ENCODE assay signal across 20 mouse cellular contexts in genomic region chr6:34505957-34506356, GRCm38 (mm10). TPM values are rescaled to one million over a fixed set of nuclear protein-coding genes. Genes with fewer than 3 reads are reported as not detected.
A peak's percentile ranks its signal among the peaks of the same experiment; 100 is the strongest.
DNase-seq lines count a peak whose midpoint lies in the region; ATAC-seq and TF ChIP-seq lines count a peak whose summit lies in the region.
"Had no signal": no experiment of that assay in that cellular context is flagged by ENCODE, and none has a peak within 500 bp of the region (broad histone marks: within the 10 kb centered on the region; RNA-seq: fewer than 3 reads in every experiment).

No protein-coding gene starts in this region.

- H3K4me3 ChIP-seq in hindbrain, embryonic 15.5 days, result no peak overlapping the region
- H3K4me3 ChIP-seq in hindbrain, embryonic 11.5 days (ENCODE audit: low read depth, low read length), result no peak overlapping the region
- H3K4me3 ChIP-seq in left cerebral cortex, adult 2 months, result no peak overlapping the region; the same call in 1 of the 2 replicates
- H3K4me3 ChIP-seq in midbrain, postnatal 0 days (ENCODE audit: low read depth, low read length), result no peak overlapping the region
- no peak overlapping the region for H3K4me3 ChIP-seq in midbrain, embryonic 16.5 days (ENCODE audit: low read depth, low read length)
- H3K4me3 ChIP-seq in embryonic facial prominence, embryonic 15.5 days (replicated peaks), result no peak overlapping the region
- no peak overlapping the region for H3K4me3 ChIP-seq in heart, embryonic 11.5 days (ENCODE audit: low read depth, low read length)
- H3K4me3 ChIP-seq: erythroblast, embryonic 14.5 days; forebrain, embryonic 12.5 days; gastrocnemius, adult 2 months; heart, embryonic 15.5 days; limb, embryonic 15.5 days; midbrain, embryonic 12.5 days had no signal

- no peak for ATAC-seq in hindbrain, embryonic 15.5 days (ENCODE audit: low FRiP score, low read depth)
- ATAC-seq in hindbrain, embryonic 11.5 days (ENCODE audit: low FRiP score), result no peak
- ATAC-seq in midbrain, postnatal 0 days (ENCODE audit: low FRiP score), result no peak
- ATAC-seq in midbrain, embryonic 16.5 days, result no peak
- peak; percentile 11; the same call in 1 of the 2 replicates for ATAC-seq in embryonic facial prominence, embryonic 15.5 days (ENCODE audit: insufficient number of reproducible peaks, low FRiP score, low TSS enrichment, low read depth)
- ATAC-seq in heart, embryonic 11.5 days (replicated peaks; ENCODE audit: insufficient number of reproducible peaks, low FRiP score, low TSS enrichment), result no peak

- 0 out of 2 replicates have a peak, but pooled peaks cover 3% of the 10 kb centered on the region for H3K4me1 ChIP-seq in hindbrain, embryonic 15.5 days (replicated peaks)
- H3K4me1 ChIP-seq in hindbrain, embryonic 11.5 days (replicated peaks; ENCODE audit: control insufficient read depth, insufficient read depth, low read length), result no peaks in the 10 kb centered on the region
- H3K4me1 ChIP-seq in midbrain, postnatal 0 days (ENCODE audit: insufficient read depth, low read length), result no peaks in the 10 kb centered on the region
- H3K4me1 ChIP-seq in midbrain, embryonic 16.5 days (ENCODE audit: control insufficient read depth, insufficient read depth, low read length), result no peaks in the 10 kb centered on the region; the same call in 1 of the 2 replicates
- H3K4me1 ChIP-seq in embryonic facial prominence, embryonic 15.5 days, result 0 out of 2 replicates have a peak, but pooled peaks cover 4% of the 10 kb centered on the region
- H3K4me1 ChIP-seq in heart, embryonic 11.5 days (ENCODE audit: control insufficient read depth, insufficient read depth, low read length), result no peaks in the 10 kb centered on the region
- H3K4me1 ChIP-seq: forebrain, embryonic 12.5 days; heart, embryonic 15.5 days; limb, embryonic 15.5 days had no signal

- intact Hi-C loops in left cerebral cortex, adult 2 months (cut with DNase I), result no loop called here
- intact Hi-C loops in left cerebral cortex, postnatal 10 days (cut with DNase I), result no loop called here

- WGBS in hindbrain, embryonic 15.5 days, result 76% methylated on average over 11 of the region's 11 CpGs
- WGBS in hindbrain, embryonic 11.5 days, result 81% methylated on average over 11 of the region's 11 CpGs
- WGBS in midbrain, postnatal 0 days, result 65% methylated on average over 11 of the region's 11 CpGs
- WGBS in midbrain, embryonic 16.5 days, result 78% methylated on average over 11 of the region's 11 CpGs
- WGBS in embryonic facial prominence, embryonic 15.5 days, result 61% methylated on average over 11 of the region's 11 CpGs
- WGBS in heart, embryonic 11.5 days (ENCODE audit: insufficient replicate concordance), result 62% methylated on average over 11 of the region's 11 CpGs

- TF ChIP-seq CTCF in left cerebral cortex, adult 2 months (IDR thresholded peaks at IDR 0.05), result no peak
- TF ChIP-seq CTCF in midbrain, postnatal 0 days (IDR thresholded peaks at IDR 0.05), result no peak

- DNase-seq in hindbrain, embryonic 11.5 days (ENCODE audit: low spot score), result no peak
- DNase-seq in left cerebral cortex, adult 2 months (ENCODE audit: extremely low spot score in 1 of 2, low spot score in 2 of 2), result peak in 1 of 2 experiments; percentile 27
- DNase-seq in left cerebral cortex, postnatal 10 days (ENCODE audit: extremely low spot score in 1 of 2, low spot score in 2 of 2), result no peak
- DNase-seq in midbrain, postnatal 0 days (ENCODE audit: low spot score), result peak; percentile 30
- DNase-seq: adrenal gland, postnatal 25 days; cerebellum, adult 11-12 months; cerebellum, postnatal 10 days; gastrocnemius, adult 2 months; heart, postnatal 4 days; kidney, adult 18-20 months had no signal

- H3K27me3 ChIP-seq in hindbrain, embryonic 15.5 days, result no peaks in the 10 kb centered on the region
- H3K27me3 ChIP-seq in hindbrain, embryonic 11.5 days (ENCODE audit: control insufficient read depth, insufficient read depth, low read length), result no peaks in the 10 kb centered on the region
- H3K27me3 ChIP-seq in midbrain, postnatal 0 days (ENCODE audit: insufficient read depth, low read length), result no peaks in the 10 kb centered on the region
- H3K27me3 ChIP-seq in midbrain, embryonic 16.5 days (ENCODE audit: control insufficient read depth, insufficient read depth, low read depth, low read length), result no peaks in the 10 kb centered on the region
- H3K27me3 ChIP-seq in embryonic facial prominence, embryonic 15.5 days, result no peaks in the 10 kb centered on the region
- no peaks in the 10 kb centered on the region for H3K27me3 ChIP-seq in heart, embryonic 11.5 days (ENCODE audit: control insufficient read depth, insufficient read depth, low read length)
- H3K27me3 ChIP-seq: forebrain, embryonic 12.5 days; heart, embryonic 15.5 days; limb, embryonic 15.5 days; midbrain, embryonic 12.5 days had no signal

- H3K4me2 ChIP-seq in hindbrain, embryonic 15.5 days, result no peak overlapping the region
- no peak overlapping the region for H3K4me2 ChIP-seq in hindbrain, embryonic 11.5 days (replicated peaks; ENCODE audit: low read depth, low read length)
- H3K4me2 ChIP-seq in midbrain, postnatal 0 days (ENCODE audit: low read depth, low read length, poor library complexity, severe bottlenecking), result no peak overlapping the region
- H3K4me2 ChIP-seq in midbrain, embryonic 16.5 days (ENCODE audit: low read length), result no peak overlapping the region
- no peak overlapping the region for H3K4me2 ChIP-seq in embryonic facial prominence, embryonic 15.5 days (replicated peaks)
- no peak overlapping the region for H3K4me2 ChIP-seq in heart, embryonic 11.5 days
- H3K4me2 ChIP-seq: forebrain, embryonic 12.5 days; heart, embryonic 15.5 days; limb, embryonic 15.5 days; midbrain, embryonic 12.5 days had no signal

- H3K9ac ChIP-seq in hindbrain, embryonic 15.5 days, result no peak overlapping the region
- no peak overlapping the region for H3K9ac ChIP-seq in hindbrain, embryonic 11.5 days (ENCODE audit: low read depth, low read length)
- no peak overlapping the region for H3K9ac ChIP-seq in midbrain, postnatal 0 days (replicated peaks; ENCODE audit: low read length, poor library complexity, severe bottlenecking)
- H3K9ac ChIP-seq in midbrain, embryonic 16.5 days (ENCODE audit: low read depth, low read length), result no peak overlapping the region
- H3K9ac ChIP-seq in embryonic facial prominence, embryonic 15.5 days, result no peak overlapping the region
- H3K9ac ChIP-seq in heart, embryonic 11.5 days (ENCODE audit: low read depth, low read length), result no peak overlapping the region
- H3K9ac ChIP-seq: forebrain, embryonic 12.5 days; heart, embryonic 15.5 days; limb, embryonic 15.5 days; liver, embryonic 14.5 days; midbrain, embryonic 12.5 days had no signal

- peaks cover 4% of the 10 kb centered on the region; the same call in 1 of the 2 replicates for H3K36me3 ChIP-seq in hindbrain, embryonic 15.5 days
- H3K36me3 ChIP-seq in hindbrain, embryonic 11.5 days (ENCODE audit: control insufficient read depth, insufficient read depth, low read length), result no peaks in the 10 kb centered on the region
- H3K36me3 ChIP-seq in midbrain, postnatal 0 days (ENCODE audit: insufficient read depth, low read length), result no peaks in the 10 kb centered on the region; the same call in 1 of the 2 replicates
- peaks cover 9% of the 10 kb centered on the region for H3K36me3 ChIP-seq in midbrain, embryonic 16.5 days (ENCODE audit: control insufficient read depth, insufficient read depth, low read length)
- no peaks in the 10 kb centered on the region for H3K36me3 ChIP-seq in embryonic facial prominence, embryonic 15.5 days
- H3K36me3 ChIP-seq in heart, embryonic 11.5 days (ENCODE audit: control insufficient read depth, insufficient read depth, low read length), result no peaks in the 10 kb centered on the region
- H3K36me3 ChIP-seq: heart, embryonic 15.5 days had no signal

- H3K9me3 ChIP-seq in hindbrain, embryonic 15.5 days, result no peaks in the 10 kb centered on the region
- no peaks in the 10 kb centered on the region for H3K9me3 ChIP-seq in hindbrain, embryonic 11.5 days (ENCODE audit: control insufficient read depth, low read length)
- H3K9me3 ChIP-seq in midbrain, postnatal 0 days (ENCODE audit: low read length), result no peaks in the 10 kb centered on the region
- no peaks in the 10 kb centered on the region for H3K9me3 ChIP-seq in midbrain, embryonic 16.5 days (replicated peaks; ENCODE audit: control insufficient read depth, low read length, poor library complexity, severe bottlenecking)
- no peaks in the 10 kb centered on the region for H3K9me3 ChIP-seq in embryonic facial prominence, embryonic 15.5 days (replicated peaks)
- no peaks in the 10 kb centered on the region for H3K9me3 ChIP-seq in heart, embryonic 11.5 days (replicated peaks; ENCODE audit: control insufficient read depth, low read length)
- H3K9me3 ChIP-seq: forebrain, embryonic 12.5 days; heart, embryonic 15.5 days; limb, embryonic 15.5 days; midbrain, embryonic 12.5 days had no signal

- H3K27ac ChIP-seq in hindbrain, embryonic 15.5 days (replicated peaks), result peak overlapping the region; percentile 31; the same call in 1 of the 2 replicates
- H3K27ac ChIP-seq in hindbrain, embryonic 11.5 days (ENCODE audit: low read depth, low read length), result no peak overlapping the region
- H3K27ac ChIP-seq in left cerebral cortex, adult 2 months, result peak overlapping the region; percentile 29
- peak overlapping the region; percentile 57; the same call in 1 of the 2 replicates for H3K27ac ChIP-seq in midbrain, postnatal 0 days (ENCODE audit: low read depth, low read length)
- H3K27ac ChIP-seq in midbrain, embryonic 16.5 days (ENCODE audit: low read length), result no peak overlapping the region
- no peak overlapping the region for H3K27ac ChIP-seq in embryonic facial prominence, embryonic 15.5 days (replicated peaks)
- H3K27ac ChIP-seq in heart, embryonic 11.5 days (ENCODE audit: low read depth, low read length), result no peak overlapping the region
- H3K27ac ChIP-seq: forebrain, embryonic 12.5 days; gastrocnemius, adult 2 months; heart, embryonic 15.5 days; limb, embryonic 15.5 days; liver, embryonic 14.5 days; midbrain, embryonic 12.5 days had no signal

RNA-seq across cellular contexts. Expression of gene Bpgm, which starts 29.9 kb away (rescaled TPM):
- polyA plus RNA-seq in hindbrain, embryonic 15.5 days (2015; fragmentation: Nextera tagmentation; extraction: Ambion mirVana), result 84.8 and 92.6 TPM in 2 replicates
- 60.6 and 70.0 TPM in 2 replicates for polyA plus RNA-seq in hindbrain, embryonic 11.5 days (2014; fragmentation: Nextera tagmentation; extraction: Ambion mirVana)
- 10 to 100 TPM; 56.1 to 58.7 TPM for total RNA-seq in left cerebral cortex, adult 2 months (2021)
- total RNA-seq in left cerebral cortex, postnatal 10 days (2021), result 10 to 100 TPM; 69.5 to 79.9 TPM
- 42.9 and 51.4 TPM in 2 replicates for total RNA-seq in midbrain, postnatal 0 days (2014; rRNA removed)
- polyA plus RNA-seq in midbrain, postnatal 0 days (2015; fragmentation: Nextera tagmentation; extraction: Ambion mirVana), result 80.6 and 86.0 TPM in 2 replicates
- 96.2 and 96.8 TPM in 2 replicates for polyA plus RNA-seq in midbrain, embryonic 16.5 days (2015; fragmentation: Nextera tagmentation; extraction: Ambion mirVana)
- 42.4 and 49.5 TPM in 2 replicates for polyA plus RNA-seq in embryonic facial prominence, embryonic 15.5 days (2015; fragmentation: Nextera tagmentation; extraction: Ambion mirVana)
- 57.6 and 58.8 TPM in 2 replicates for polyA plus RNA-seq in heart, embryonic 11.5 days (2014; fragmentation: Nextera tagmentation; extraction: Ambion mirVana)

Comparison
In these comparisons a context has a peak if more than half of its experiments do, and no peak if none do; other contexts are left out.
1. H3K27ac ChIP-seq: peak in hindbrain, embryonic 15.5 days (single experiment), left cerebral cortex, adult 2 months (single experiment) and midbrain, postnatal 0 days (single experiment); none in hindbrain, embryonic 11.5 days (single experiment), midbrain, embryonic 16.5 days (single experiment), embryonic facial prominence, embryonic 15.5 days (single experiment) and heart, embryonic 11.5 days (single experiment).